Mouse (Mus musculus): ENCODE data around the gene Stox2.

Gene Stox2

DNA sequence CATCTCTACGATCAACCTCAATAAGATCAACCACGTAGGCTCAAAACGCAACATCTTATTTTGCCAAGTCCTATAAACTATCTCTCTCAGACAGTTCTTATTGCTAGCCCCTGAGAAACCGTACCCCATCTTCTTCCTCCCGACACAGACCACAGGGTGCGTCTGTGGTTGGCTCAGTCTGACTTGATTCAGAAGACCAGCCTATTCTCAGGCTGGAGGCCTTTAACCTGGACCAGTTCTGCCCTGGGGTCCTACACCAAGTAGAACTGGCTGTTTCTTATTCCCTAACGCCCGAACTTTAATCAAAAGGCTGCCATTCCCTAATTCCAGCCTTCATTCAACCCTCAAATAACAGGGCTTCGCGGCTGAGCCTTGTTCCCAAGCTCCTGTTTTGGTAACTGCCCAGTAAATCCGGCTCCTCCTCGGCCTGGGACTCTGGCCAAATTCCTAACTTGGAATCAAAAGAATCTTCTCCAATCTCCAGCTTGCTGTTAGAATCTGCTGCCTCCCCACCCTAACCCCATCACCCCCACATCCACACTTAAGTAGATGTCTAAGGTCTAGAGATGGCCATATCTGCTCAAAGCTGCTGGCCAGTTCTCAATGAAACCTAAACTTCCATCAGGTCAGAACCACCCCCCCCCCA, 91.5 kb downstream of the Stox2 start:
- DNase-seq (ENCODE audit: low spot score), result no peak

GRCm38 (mm10) chr8:47351914-47352701, 94.1 kb downstream of the Stox2 start:
- DNase-seq (ENCODE audit: low spot score), result peak; percentile 25

- DNase-seq (ENCODE audit: low spot score), result no peak
These were observed 97.1 kb downstream of the Stox2 start for GRCm38 (mm10) chr8:47349082-47349481.

DNA sequence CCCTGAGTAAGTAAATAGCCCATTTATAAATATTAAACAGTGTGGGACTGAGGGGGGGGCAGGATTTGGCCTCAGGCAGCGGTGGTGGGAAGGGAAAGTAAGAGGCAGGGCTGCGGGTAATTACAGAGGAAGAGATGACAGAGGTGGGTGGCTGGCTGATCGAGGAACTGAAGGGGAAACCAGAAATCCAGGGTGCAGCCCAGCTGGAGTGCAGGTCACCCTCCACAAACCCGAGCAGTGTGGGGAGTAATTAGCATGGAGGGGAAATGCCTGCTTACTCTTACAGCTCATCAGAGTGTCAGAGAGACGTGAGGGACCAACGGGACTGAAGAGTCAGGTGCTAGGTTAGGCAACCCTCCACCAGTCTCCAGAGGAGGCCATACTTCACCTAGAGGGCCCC, 98.4 kb downstream of the Stox2 start:
- DNase-seq (ENCODE audit: low spot score), result no peak

DNA sequence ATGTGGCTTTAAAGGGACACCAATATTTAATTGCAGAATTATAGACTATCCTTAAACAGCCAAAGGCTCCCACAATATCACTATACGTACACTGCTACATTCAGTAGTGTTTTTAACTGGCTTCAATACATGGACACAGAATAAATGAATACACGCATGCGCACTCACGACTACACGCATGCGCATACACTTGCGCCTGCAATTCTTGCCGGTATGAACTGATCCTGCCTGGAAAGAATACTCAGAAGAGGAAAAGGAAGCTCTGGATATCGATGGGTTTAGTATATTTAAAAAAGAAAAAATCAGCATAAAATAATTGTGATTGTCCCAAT, 100.4 kb downstream of the Stox2 start:
- no peak for DNase-seq (ENCODE audit: low spot score)

DNA sequence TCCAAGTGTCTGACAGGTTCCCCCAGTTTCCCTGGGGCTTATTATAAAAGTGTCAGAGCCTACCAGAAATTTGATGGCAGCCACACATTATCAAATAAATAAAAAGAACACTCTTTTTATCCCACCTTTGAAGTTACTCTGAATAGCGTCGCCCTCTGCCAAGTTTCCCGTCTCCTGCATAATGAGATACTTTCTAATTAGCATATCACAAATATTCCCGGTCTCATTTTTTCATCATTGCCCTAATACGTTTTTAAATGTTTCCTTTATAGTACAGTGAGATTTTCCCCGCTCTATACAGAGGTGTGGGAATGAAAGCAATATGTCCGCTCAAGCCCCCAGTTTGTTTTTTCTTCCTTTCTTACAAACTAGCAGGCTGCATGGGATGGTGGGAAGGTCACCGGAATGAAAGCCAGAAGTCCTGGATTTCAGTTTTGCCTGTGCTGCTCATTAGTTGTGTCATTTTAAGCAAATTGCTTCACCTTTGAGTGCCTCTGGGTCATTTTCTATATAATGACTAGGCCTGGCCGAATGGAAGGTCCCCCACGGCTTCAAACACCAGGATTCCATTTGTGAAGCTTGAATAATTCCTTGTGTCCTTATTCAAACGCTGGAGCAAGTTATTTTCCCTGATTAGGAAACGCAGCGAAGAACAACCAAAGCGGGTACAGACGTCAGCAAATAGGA, 100.9 kb downstream of the Stox2 start:
- DNase-seq (ENCODE audit: low spot score), result peak; percentile 45

GRCm38 (mm10) chr8:47341474-47341873, 104.7 kb downstream of the Stox2 start:
- peak; percentile 57 for DNase-seq (ENCODE audit: low spot score)

- DNase-seq (ENCODE audit: low spot score), result peak; percentile 51
These were observed 107.4 kb downstream of the Stox2 start for GRCm38 (mm10) chr8:47338691-47339323.

DNA sequence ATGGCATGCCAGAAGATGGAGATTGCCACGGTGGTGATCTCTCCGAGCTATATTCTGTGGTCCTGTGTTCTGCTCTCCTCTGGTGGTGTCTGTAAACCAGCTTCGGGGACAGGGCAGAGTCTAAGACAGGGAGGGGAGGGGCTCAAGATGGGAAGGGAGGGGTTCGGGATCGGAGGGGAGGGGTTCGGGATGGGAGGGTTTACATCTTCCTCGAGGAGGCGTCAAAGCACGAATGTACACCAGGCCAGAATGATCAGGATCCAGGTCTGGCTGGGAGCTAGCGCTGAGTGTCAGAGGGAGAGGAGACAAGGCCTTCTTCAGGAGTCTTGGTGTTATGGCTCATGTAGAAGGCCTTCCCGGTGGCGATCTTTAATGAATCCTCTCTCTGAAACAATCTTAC, 109.7 kb downstream of the Stox2 start:
- no peak for DNase-seq (ENCODE audit: low spot score)

- no peak for DNase-seq (ENCODE audit: low spot score)
These were observed 110.2 kb downstream of the Stox2 start for GRCm38 (mm10) chr8:47335940-47336339.

DNA sequence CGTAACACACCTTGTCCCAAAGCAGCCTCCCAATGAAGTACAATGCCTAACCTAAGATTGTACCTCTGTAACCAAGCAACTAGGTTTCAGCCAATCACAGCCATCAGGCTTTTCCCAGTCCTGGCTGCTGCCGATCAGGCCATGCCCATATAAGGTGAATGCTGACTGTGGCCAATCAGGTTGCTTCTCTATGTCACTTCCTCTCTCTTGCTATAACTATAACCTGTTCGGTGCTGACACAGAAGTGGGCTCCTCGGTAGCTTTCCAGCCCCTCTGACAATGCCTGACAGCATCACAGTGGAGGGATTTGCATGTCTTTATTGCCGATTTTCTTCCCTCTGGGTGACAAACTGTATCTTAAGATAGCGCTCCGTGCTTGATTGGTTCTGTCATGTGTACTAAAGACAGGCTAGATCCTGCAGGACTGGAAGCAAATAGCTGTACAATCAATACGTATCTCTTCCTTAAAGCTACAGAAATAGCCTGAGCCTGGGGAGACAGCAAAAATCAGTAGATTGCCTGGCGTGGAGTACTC, 111.9 kb downstream of the Stox2 start:
- peak; percentile 64 for DNase-seq (ENCODE audit: low spot score)

GRCm38 (mm10) chr8:47332941-47333340, 113.2 kb downstream of the Stox2 start:
- no peak for DNase-seq (ENCODE audit: low spot score)

DNA sequence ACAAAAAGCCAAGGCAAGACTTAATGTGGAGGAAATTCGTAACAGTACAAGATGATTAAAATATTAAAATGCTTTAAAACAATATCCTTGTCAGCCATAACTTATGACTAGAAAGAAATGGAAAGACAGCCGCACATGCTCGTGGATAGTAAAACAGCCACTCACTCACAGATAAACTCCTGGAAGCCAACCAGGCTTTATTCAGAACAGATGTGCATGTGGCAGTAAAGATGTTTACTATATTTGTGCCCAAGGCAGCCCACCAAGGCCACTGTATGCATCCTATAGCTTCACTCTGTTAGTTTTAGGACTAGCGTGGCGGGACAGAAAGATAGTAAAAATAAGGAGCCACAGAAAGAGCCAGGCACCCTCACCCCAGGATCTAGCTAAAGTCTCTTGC, 115.2 kb downstream of the Stox2 start:
- DNase-seq (ENCODE audit: low spot score), result no peak

GRCm38 (mm10) chr8:47326348-47326747, 119.8 kb downstream of the Stox2 start:
- no peak for DNase-seq (ENCODE audit: low spot score)

DNA sequence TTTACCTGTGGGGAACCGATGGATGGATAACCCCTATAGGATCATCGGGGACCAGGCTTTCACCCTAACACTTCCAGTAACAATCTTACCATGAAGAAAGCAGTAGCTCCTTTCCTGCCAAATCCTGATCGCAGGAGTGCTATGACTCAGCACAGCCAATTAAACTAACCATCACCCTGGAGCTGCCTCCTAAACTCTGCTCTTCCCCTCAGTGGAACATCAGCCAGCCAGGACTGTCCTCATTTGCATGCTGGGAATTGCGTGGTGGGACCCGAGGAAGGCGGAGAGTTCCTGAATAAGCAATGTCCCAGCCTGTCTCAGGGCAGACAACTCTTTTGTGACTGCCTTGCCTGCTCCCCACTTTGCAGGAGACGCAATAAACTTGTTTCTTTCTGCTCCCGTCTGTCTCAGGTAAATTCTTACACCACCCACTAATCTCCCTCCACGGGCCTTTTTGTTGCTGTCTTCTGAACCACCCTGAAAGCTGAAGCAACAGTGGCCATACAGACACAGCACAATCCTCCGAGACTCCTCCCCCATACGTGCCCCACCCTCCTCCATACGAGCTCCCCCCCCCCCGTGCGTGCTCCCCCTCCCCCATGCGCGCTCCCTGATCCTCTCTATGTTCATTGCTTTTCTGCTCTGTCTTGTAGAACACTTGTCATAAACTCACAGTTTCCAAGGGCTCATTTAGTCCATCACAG, 121.9 kb downstream of the Stox2 start:
- peak; percentile 51 for DNase-seq (ENCODE audit: low spot score)

- peak; percentile 32 for DNase-seq (ENCODE audit: low spot score)
These were observed 124.9 kb downstream of the Stox2 start for GRCm38 (mm10) chr8:47321282-47321681.

GRCm38 (mm10) chr8:47320707-47321106, 125.5 kb downstream of the Stox2 start:
- no peak for DNase-seq (ENCODE audit: low spot score)

DNA sequence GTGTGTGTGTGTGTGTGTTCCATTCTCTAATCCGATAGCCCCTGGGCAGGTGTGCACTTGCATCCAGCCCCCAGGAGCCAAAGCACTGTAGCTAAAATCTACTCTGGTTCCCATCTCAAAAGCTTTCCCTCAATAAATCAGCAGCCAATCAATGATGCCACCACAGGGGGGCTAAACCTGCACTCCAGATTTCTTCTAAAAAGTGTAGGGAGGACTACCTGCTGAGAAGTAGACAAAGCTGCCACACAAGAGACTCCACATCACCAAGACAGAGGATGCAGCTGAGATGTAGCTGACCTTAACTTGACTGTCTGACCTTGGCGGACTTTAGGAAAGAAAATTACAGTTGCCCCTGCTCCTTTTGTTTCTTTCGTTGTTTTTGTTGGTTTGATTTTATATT, 127.7 kb downstream of the Stox2 start:
- DNase-seq (ENCODE audit: low spot score), result no peak

DNA sequence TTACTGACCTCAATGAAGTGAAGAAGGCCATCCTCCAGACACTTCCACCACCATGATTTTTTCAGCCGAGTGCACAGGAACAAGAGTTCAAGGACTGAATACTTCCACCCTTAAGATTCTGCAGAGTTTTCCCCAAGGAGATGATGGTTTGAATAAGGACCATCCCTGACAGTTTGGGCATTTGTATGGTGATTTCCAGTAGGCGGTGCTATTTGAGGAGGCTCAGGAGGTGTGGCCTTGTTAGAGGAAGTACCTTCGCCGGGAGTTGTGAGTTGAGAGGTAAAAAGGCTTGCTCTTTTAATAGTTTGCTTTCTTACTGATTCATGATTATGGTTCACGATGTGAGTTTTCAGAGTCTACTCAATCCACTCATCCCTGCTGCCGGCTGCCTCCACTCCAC, 138.0 kb downstream of the Stox2 start:
- no peak for DNase-seq (ENCODE audit: low spot score)

GRCm38 (mm10) chr8:47306372-47306771, 139.8 kb downstream of the Stox2 start:
- DNase-seq (ENCODE audit: low spot score), result no peak

DNA sequence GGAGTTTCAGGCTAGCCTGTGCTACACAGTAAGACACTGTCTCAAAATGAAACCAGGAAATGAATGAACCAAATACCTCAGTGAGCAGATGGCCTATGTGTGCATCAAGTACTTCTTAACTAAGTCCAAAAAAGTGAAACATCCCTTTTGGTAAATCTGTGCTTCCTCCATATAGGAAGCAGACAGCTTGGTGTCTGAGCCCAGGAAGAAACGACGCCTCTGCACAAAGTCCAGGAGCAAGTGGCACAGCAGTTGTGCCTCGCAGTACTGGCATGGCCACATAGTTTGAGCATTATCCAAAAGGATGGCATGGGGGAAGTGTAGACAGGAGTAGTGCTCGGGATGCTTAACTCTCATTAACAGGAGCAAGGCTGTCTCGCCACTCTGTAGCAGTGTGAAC, 140.3 kb downstream of the Stox2 start:
- DNase-seq (ENCODE audit: low spot score), result no peak

GRCm38 (mm10) chr8:47298460-47298859, 147.7 kb downstream of the Stox2 start:
- DNase-seq (ENCODE audit: low spot score), result no peak

Measured in embryo, embryonic 10 days (tissue).